Mouse (Mus musculus) liver, adult (tissue): Measurements from ENCODE around the gene Olfr123.

Experiments used
- GATA4 ChIP-seq: IDR thresholded peaks from 2 replicates; pipeline ENCODE4 v1.6.1; 2014; ENCODE audit warnings: mild to moderate bottlenecking, low read length; ENCODE audit not compliant: insufficient replicate concordance

Gene Olfr123

DNA sequence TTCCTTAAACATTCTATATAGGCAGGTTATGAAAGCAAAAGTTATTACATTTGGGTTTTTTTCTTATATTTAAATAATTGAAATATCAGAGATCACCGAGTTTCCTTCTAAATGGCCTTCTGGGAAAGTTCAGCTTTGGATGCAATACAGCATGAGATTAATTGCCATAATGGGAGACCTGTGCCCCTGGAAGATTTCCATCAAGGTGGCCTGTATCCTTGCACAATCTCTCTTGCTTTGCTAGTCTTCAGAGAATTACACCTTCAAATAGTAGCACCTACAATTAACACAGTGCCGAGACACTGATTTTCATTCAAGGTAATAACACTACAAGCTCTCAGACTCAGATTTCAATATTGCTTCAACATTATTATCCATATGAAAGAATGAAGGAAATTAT, at the start of gene Olfr123:
TSS of gene Olfr123 (plus strand) at position 301 of the 400 bp plus-strand sequence.
- TF ChIP-seq GATA4, result no peak

- TF ChIP-seq GATA4, result no peak
Measured at GRCm38 (mm10) chr17:37768307-37768706, 25.0 kb upstream of the Olfr123 start, which contains the start of gene Olfr122. Gene Olfr122, plus strand, starts transcription at chr17:37768607.

DNA sequence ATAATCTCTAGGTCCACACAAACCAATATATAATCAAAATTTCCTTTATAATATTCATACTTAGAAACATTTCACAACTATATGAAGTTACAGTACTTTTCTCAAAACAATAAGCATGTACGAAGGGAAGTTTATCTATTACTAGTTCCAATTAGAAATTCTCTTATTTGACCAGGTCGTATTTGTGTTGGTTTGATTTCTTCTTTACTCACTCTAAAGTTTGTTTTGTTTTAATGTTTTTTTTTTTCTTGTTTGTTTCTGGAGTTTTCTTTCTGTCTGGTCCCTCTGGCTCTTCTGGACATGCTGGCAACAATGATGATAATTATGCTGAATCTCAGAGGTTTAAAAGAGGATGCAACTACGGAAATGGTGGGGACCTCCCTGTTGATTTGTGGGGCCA, 6.3 kb downstream of the Olfr123 start, which contains the start of gene Olfr124:
TSS of gene Olfr124 (plus strand) at position 301 of the 400 bp plus-strand sequence.
- TF ChIP-seq GATA4, result no peak

GRCm38 (mm10) chr17:37832649-37833048, 39.3 kb downstream of the Olfr123 start, which contains the start of gene Olfr125:
Gene Olfr125, plus strand, starts transcription at chr17:37832949.
- no peak for TF ChIP-seq GATA4

DNA sequence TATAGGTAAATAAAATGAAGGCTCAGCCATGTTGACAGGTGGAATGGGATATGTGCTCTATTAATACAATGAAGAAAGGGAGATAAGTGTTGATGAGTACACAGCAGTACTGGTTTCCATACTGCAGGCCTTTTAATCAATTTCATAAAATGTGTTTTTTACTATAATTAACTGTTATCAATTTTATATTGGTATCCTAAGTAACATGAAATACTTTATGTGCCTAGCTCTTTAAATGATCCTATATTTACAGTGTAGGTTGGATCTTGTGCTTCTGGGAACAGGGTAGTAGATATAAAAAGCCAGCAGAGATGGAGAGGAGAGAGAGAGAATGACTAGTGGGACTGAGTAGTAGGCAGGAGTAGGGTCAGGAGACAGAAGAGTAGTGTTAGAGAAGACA, 53.9 kb downstream of the Olfr123 start, which contains the start of gene Olfr126:
TSS of gene Olfr126 (plus strand) at position 301 of the 400 bp plus-strand sequence.
- TF ChIP-seq GATA4, result no peak
